Mouse (Mus musculus) thymus, adult 2 months (tissue): ENCODE results near the gene Stkld1. TPM values are rescaled to one million over a fixed set of nuclear protein-coding genes. Genes with fewer than 3 reads are reported as not detected.

Experiments used
- DNase-seq: peaks from one replicate; pipeline ENCODE4 v3.0.0; 2021
- H3K27ac ChIP-seq: fragments of 200-500 bp; 2 replicates; pipeline ENCODE4 v1.5.1; 2012; ENCODE audit warnings: low read length, control low read depth; ENCODE audit not compliant: control insufficient read depth, insufficient read depth
- H3K27me3 ChIP-seq: fragments of 200-500 bp; 2 replicates; pipeline ENCODE4 v1.6.1; 2012; ENCODE audit warnings: mild to moderate bottlenecking, low read length, moderate library complexity, mixed read lengths; ENCODE audit not compliant: control insufficient read depth, insufficient read depth
- H3K36me3 ChIP-seq: fragments of 200-500 bp; 2 replicates; pipeline ENCODE4 v1.6.1; 2012; ENCODE audit warnings: mild to moderate bottlenecking, low read length, moderate library complexity; ENCODE audit not compliant: control insufficient read depth, insufficient read depth
- H3K4me1 ChIP-seq: fragments of 200-500 bp; replicated peaks from 2 replicates; pipeline ENCODE4 v1.6.1; 2012; ENCODE audit warnings: low read length; ENCODE audit not compliant: control insufficient read depth, insufficient read depth
- H3K4me3 ChIP-seq: fragments of 200-500 bp; 2 replicates; pipeline ENCODE4 v1.5.1; 2012; ENCODE audit warnings: mild to moderate bottlenecking, low read length, control low read depth, moderate library complexity; ENCODE audit not compliant: control insufficient read depth, insufficient read depth
- CTCF ChIP-seq: fragments of 200-500 bp; IDR thresholded peaks from 2 replicates; pipeline ENCODE4 v1.5.1; 2012; ENCODE audit warnings: mild to moderate bottlenecking, control low read depth, low read length, moderate library complexity, borderline replicate concordance; ENCODE audit not compliant: control insufficient read depth, poor library complexity, insufficient read depth; ENCODE audit errors: extremely low read depth
- POLR2A ChIP-seq: fragments of 200-500 bp; IDR thresholded peaks from 2 replicates; pipeline ENCODE4 v1.6.1; 2012; ENCODE audit warnings: mild to moderate bottlenecking, low read length, control low read depth, moderate library complexity; ENCODE audit not compliant: control insufficient read depth, poor library complexity, insufficient read depth; ENCODE audit errors: extremely low read depth
- WGBS: fragments of 180-500 bp; shearing (Covaris S2); methylation state at CpG from one replicate; pipeline ENCODE4 v1.1.7; 2018; 5-methylcytosine and 5-hydroxymethylcytosine counted together
- polyA plus RNA-seq: library from polyadenylated mRNA; depleted of rRNA; stranded (reverse); fragments of >200 nt; gene quantifications from 2 replicates; pipeline ENCODE4 v1.2.3, GENCODE M21; 2012

Stkld1 gene
- polyA plus RNA-seq, 1 experiment = 0.75 TPM

DNA sequence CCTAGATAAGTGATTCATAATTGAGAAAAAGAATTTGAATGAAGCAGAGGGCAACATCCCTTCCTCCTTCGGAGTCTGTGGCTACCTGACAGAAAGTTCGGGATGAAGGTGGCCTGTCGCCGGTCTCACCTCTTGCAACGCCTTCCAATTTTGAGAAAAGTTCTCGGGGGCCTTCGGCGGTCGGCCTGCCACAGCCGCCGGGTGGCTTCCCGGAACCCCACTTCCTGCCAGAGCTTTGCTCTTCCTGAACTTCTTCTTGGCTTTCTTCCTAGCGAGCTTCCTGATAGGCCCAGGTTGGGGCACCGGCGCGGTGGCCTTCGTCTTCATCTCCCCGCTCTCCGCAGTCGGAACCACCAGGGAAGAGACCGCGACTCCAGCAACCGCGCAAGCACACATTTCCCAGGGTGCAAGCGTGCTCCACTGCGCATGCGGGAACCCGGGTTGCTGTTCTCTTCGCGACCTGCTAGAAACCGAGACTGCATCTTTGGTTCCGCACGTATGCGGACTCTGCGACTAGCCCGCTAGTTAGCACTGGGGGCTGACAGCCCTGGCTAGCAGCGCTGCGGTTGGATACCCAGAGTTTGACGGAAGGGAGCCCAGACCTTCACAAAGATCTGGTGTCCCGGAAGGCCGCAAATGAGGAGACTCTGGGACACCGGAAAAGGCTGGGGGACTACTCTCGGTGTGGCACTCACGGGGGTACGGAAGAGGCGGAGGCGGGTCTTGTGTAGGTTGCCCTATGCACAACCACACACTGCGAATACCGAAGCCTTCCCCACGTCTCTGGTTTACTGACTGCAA is 30.3 kb downstream of the Stkld1 start, which contains the start of gene Rexo4:
Gene Rexo4, minus strand, starts transcription at position 464 of the 801 bp plus-strand sequence.
- TF ChIP-seq CTCF (no peak), POLR2A (peak; percentile 65)
- peaks cover 17% of the 10 kb centered on the region for H3K36me3 ChIP-seq
- DNase-seq = peak; percentile 87
- under 1% methylated on average over 50 of the region's 50 CpGs for WGBS
- peaks cover 14% of the 10 kb centered on the region for H3K4me1 ChIP-seq
- no peaks in the 10 kb centered on the region for H3K27me3 ChIP-seq
- peak within 1 kb of the TSS; percentile 86 for H3K4me3 ChIP-seq
- H3K27ac ChIP-seq = peak within 1 kb of the TSS; percentile 79

DNA sequence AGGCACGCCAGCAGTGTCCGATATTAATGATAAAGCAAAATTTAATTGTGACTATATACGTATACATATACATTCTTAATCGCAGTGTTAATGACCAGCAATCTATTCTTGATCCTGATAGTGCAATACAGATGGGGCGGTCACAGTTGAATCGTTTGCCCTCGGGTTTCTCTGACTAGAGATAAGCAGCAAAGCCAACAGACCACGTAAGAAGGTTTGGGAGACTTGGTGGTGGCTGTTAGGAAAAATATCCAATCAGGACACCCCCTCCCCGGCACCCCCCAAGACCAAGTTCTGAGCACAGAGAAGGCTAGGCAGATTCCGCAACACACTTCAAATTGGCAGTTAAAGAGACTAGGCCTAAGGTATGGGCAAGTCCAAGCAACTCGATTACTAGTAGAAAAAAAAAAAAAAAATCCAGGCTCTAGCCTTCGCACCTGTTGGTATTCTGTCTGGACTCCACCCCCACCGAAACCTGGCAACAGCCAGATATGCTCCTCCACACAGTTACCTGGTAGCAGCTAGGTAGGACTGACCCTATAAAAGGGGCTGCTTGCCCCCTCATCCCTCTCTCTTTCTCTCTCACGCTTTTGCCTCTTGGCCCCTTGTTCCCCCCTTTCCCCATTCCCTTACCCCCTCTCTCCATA is 31.0 kb downstream of the Stkld1 start:
- 23% methylated on average over 14 of the region's 14 CpGs for WGBS
- H3K36me3 ChIP-seq = peaks cover 12% of the 10 kb centered on the region

GRCm38 (mm10) chr2:26967262-26967661 is 33.4 kb downstream of the Stkld1 start:
- no peak for TF ChIP-seq POLR2A
- TF ChIP-seq CTCF = no peak
- Histone ChIP-seq H3K27me3 (no peaks in the 10 kb centered on the region), H3K4me3 (no peak overlapping the region), H3K36me3 (no peaks in the 10 kb centered on the region), H3K27ac (no peak overlapping the region), H3K4me1 (peaks cover 13% of the 10 kb centered on the region)
- WGBS = 88% methylated on average over 2 of the region's 2 CpGs
- no peak for DNase-seq

More for the DNA sequence above, 31.0 kb downstream of the Stkld1 start:
- H3K4me1 ChIP-seq = peaks cover 14% of the 10 kb centered on the region
- H3K4me3 ChIP-seq = peak overlapping the region; percentile 86
- DNase-seq = no peak
- H3K27me3 ChIP-seq = no peaks in the 10 kb centered on the region
- peak overlapping the region; percentile 79; the same call in 1 of the 2 replicates for H3K27ac ChIP-seq
- TF ChIP-seq POLR2A (no peak), CTCF (no peak)

- Histone ChIP-seq H3K36me3 (no peaks in the 10 kb centered on the region), H3K27ac (0 out of 2 replicates have a peak within 1 kb of the TSS, but pooled peaks have one; percentile 45), H3K4me1 (peaks cover 20% of the 10 kb centered on the region), H3K27me3 (no peaks in the 10 kb centered on the region), H3K4me3 (no peak within 1 kb of the TSS)
- DNase-seq = no peak
- 86% methylated on average over 3 of the region's 3 CpGs for WGBS
- no peak for TF ChIP-seq CTCF
- no peak for TF ChIP-seq POLR2A
Observed at GRCm38 (mm10) chr2:26973116-26973515, 39.3 kb downstream of the Stkld1 start, which contains the start of gene Adamts13. Gene Adamts13, plus strand, starts transcription at chr2:26973416.

GRCm38 (mm10) chr2:26973960-26974359 is 40.1 kb downstream of the Stkld1 start:
- H3K4me3 ChIP-seq = no peak overlapping the region
- DNase-seq = no peak
- peaks cover 20% of the 10 kb centered on the region for H3K4me1 ChIP-seq
- 15% methylated on average over 4 of the region's 4 CpGs for WGBS
- no peak for TF ChIP-seq POLR2A
- no peak for TF ChIP-seq CTCF
- 0 out of 2 replicates have a peak overlapping the region, but pooled peaks have one; percentile 45 for H3K27ac ChIP-seq
- no peaks in the 10 kb centered on the region for H3K27me3 ChIP-seq
- H3K36me3 ChIP-seq = no peaks in the 10 kb centered on the region

DNA sequence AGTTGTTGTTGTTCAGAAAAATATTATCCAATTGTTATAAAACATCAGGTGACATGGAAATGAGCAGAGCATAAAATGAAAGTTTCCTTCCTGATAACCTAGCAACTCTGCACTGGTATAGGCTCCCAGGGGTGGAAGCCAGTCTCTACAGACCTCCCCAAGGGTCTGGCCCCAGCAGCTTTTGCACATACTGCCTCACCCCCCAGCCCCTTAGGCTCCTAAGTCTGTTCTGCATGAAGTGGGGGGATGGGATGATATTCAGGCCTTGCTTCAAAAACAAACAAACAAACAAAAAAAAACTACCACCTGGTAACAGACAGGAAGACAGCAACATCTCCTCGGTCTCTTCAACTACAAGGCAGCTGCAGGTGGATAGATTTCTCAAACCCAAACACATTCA is 46.5 kb downstream of the Stkld1 start:
- Histone ChIP-seq H3K27ac (no peak overlapping the region), H3K4me3 (no peak overlapping the region), H3K4me1 (no peaks in the 10 kb centered on the region), H3K36me3 (no peaks in the 10 kb centered on the region), H3K27me3 (no peaks in the 10 kb centered on the region)
- TF ChIP-seq POLR2A = no peak
- TF ChIP-seq CTCF = no peak
- peak; percentile 27 for DNase-seq
- 68% methylated on average over 1 of the region's 1 CpGs for WGBS
